Mouse (Mus musculus) ES-CJ7 (cell line): ENCODE measurements around the gene Aldh1a3.

Experiments
- DNase-seq: peaks from one replicate; pipeline ENCODE4 v3.0.0; 2011; ENCODE audit warnings: low read depth, low spot score

Aldh1a3 gene

GRCm38 (mm10) chr7:66370970-66371369 is 56.3 kb downstream of the Aldh1a3 start:
- DNase-seq: no peak

DNA sequence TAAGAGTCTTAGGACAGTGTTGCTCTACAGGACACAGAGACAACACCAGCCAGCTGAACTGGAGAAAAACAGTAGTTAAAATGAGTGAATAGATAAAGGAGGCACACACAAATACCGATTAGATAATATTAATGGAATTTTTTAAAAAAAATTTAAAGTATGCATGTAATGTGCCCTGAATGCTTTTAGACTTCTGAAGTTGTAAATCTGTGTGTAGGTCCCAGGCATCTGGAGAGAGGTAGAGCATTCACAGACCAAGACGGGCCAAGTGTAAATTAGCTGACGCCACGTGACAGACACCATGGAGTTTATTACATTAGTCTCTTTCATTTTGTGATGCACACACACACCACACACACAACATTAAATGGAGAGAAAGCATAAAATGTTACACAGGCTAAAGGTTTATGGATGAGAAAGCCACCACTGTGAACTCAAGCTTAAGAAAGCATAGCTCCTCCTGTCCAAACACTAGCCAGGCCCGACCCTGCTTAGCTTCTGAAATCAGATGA is 57.3 kb downstream of the Aldh1a3 start:
- DNase-seq: no peak

DNA sequence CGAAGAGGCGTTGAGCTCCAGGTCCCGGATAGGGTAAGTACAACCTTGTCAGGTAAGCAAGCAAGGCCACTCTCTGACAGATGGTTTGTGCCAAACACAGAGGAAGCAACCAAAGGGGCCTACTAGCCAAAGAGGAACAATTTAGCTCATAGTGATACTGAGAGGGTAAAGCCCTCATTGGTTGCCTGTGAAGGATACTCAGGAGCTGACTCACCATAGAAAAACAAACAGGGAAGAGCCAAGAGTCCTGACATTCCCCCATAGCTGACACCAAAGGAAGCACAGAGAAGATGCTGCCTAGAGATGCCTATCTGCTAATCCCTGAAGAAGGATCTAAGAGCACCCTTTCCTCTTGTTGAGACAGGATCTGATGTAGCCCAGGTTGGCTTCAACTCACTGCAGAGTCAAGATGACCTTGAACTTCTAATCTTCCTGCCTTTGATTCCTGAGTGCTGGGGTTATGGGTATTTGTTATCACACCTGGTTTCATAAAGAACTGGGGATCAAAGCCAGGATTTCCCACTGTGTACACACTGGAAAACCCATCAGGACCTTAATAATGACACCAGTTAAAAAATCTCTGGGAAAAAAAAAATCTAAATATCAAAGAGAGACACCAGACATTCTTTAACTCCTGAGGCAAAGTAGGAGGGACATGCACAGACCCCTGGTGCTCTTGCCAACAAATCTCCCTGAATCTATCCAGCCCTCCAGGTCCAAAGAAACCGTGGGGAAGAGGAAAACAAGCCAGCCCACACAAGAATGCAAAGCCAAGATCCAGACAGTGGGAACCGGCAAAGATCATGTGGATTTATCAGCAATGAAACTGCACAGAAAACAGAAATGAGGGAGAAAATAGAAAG is 58.0 kb downstream of the Aldh1a3 start:
- no peak for DNase-seq

DNA sequence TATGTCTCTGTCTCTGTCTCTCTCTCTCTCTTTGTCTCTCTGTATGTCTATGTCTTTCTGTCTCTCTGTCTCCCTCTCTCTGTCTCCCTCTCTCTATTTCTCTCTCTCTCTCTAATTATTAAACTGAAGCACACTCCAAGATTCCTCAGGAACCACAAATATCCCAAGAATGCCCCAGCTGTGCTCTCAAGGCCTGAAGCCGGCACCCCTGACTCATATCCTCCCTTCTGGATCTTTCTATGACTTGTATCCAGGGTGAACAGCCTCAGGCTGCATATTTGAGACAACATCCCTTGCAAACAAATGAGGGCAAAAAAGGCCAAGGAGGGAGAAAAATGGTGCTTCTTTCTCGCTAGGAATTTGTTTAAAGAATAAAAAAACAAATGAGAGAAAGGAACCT is 61.4 kb downstream of the Aldh1a3 start, which contains the start of gene Gm10974:
Gene Gm10974, plus strand, starts transcription at position 2 of the 400 bp plus-strand sequence.
- no peak for DNase-seq

- no peak for DNase-seq
Measured at GRCm38 (mm10) chr7:66365411-66365810, 61.9 kb downstream of the Aldh1a3 start.

DNA sequence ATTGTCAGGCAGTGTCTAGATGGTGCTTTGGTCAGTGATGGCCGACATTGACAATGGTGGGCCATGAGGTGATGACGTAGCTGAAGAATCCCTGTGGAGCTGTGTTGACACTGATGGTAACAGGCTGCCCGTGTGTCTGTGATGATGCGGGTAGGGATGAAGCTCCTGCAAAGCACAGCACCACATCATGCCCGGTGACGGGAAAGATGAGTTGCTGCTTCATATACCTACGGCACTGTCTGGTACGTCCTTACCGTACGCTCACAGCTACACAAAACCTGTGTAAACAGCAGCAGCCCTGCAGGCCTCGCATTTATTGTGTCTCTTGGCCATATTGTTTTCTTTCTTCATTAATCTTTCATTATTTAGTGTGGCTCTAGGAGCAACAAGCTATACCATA is 62.8 kb downstream of the Aldh1a3 start:
- no peak for DNase-seq

DNA sequence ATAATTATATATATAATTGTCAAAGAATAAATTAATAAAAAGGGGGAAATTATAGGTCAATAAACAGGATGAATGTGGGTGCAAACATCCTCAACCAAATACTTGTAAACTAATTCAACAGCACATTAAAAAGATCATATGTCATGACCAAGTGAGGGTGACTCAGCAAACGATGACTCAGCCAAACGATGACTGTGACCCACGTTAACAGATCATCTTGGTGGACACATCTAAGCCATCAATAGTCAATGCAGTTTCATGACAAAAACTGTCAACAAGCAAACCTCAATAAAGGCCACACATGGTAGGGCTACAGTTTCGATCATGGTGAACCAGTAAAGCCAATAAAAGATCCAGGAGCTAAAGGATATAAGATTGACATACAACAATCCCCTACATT is 68.3 kb downstream of the Aldh1a3 start:
- DNase-seq: no peak

- DNase-seq: no peak
Measured at GRCm38 (mm10) chr7:66358461-66358860, 68.9 kb downstream of the Aldh1a3 start.

DNA sequence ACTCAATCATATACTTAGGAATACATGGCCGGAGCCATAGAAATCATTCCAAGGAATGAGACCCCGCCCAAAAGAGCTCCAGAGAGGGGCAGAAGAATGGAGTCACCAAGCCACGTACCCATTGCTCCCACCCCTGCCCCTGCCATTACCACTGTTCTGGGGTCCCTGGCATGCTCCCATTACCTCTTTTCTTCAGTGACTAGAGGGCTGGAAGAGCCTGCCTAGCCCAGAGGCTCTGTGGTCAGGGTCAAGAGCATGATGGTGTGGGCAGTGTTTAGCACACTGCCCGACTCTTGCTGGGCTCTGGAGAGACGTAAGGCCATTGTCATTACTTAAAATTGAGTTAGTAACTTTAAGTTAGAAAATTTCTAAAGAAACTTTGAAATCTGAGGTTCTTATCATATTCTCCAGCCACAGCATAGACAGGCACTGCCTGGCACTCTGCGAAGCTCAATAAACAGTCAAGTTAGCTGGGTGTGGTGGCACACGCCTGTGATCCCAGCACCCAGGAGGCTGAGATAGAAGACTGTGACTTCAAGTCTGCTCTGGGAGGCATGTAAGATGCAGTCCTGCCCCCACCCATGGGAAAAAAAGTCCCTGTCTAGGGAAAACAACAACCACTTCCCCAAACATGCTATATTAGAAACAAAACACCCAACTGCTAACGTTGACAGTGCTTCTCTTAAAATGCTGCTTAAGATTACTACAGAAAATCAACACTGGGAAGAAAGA is 71.4 kb downstream of the Aldh1a3 start:
- no peak for DNase-seq

GRCm38 (mm10) chr7:66354911-66355310 is 72.4 kb downstream of the Aldh1a3 start:
- DNase-seq: no peak

DNA sequence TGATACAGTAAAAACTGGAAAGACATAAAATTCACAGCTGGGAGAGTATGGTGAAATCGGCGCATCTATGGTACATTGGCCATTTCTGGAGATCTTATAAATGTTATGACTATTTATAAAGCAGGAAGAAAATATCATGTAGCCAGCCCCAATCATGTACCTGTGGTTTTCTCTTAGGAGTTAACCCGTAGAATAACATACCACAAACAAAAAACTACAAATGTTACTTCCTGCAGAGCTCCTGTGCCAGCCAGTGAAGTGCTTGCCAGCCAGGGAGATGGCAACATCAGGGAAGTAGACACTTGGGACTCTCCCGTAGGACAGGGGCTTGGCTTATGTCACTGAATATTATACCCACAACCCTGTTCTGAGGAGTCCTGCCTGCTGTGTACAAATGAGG is 76.2 kb downstream of the Aldh1a3 start:
- no peak for DNase-seq

GRCm38 (mm10) chr7:66349670-66350069 is 77.6 kb downstream of the Aldh1a3 start:
- DNase-seq: no peak

DNA sequence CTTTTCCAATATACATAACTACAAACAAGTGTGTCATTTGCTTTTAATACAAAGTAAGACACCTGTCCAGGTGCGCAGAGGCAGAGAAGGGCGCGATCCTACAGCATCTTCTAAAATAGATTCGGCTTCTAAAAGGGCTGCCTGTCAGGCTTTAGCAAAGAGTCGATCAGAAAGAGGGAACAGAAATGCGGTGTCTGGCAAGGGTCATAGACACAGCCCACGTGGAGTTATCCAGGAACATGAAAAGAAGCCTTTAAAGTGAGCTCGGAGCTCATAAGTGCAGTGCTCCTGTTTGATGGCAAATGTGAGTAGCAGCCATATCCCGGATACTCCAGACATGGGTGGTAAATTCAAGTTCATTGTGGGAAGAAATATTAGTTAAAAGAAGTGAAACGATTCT is 78.7 kb downstream of the Aldh1a3 start:
- DNase-seq: no peak

DNA sequence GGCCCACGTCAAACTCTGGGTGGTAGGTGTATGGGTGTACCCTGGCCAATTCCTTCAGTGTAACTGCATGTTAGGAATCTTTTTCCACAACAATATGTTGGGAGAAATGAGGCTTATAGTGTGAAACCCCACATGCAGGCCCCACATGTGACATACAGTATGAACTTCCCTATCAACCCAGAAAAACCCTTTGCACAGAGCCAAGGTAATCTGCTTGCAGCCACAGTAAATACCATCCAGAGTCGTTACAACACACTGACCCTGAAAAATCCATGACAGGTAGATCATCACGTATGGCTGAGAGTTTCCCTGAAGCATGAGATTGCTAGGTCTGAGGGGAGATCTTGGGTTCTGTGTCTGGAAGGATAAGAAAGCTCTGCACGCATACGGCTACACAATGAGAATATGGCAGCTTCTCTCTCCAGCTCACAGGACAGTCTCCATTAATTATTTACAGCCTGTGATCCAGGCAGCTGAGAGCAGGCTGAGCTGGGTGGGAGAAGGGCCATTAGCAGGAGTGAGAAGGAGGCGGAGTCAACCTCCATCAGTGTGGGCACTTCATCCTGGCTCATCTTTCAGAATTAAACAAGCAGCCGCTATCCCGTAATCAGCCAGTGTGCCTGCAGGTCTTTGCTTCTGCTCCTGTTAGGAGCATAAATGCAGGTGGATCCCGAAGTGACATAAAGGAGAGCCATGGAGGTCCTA is 80.2 kb downstream of the Aldh1a3 start:
- peak; percentile 20 for DNase-seq

DNA sequence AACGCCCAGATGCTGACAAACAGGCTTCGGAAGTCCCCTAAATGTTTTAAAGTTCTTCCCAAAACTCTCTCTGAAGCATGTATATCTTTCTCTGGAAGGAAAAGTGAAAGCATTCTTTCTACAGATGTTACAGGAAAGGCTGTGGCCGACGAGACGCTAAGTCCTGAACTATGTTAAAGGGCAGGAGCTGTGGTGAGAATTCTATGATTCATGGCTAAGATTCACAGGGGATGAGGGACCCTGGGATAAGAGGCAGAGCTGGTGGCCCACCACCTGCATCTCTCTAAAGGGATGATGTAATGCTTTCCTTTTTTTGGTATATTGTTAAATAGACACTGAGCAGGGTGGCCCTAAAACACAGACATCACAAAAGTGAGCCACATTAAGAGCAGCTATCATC is 84.0 kb downstream of the Aldh1a3 start:
- DNase-seq: no peak

- no peak for DNase-seq
Measured at GRCm38 (mm10) chr7:66342831-66343230, 84.5 kb downstream of the Aldh1a3 start.

GRCm38 (mm10) chr7:66342323-66342722 is 85.0 kb downstream of the Aldh1a3 start:
- peak; percentile 66 for DNase-seq
